Mouse (Mus musculus) liver, embryonic 11.5 days (tissue): ENCODE data around the gene Prkar1a. TPM values are rescaled to one million over a fixed set of nuclear protein-coding genes. Genes with fewer than 3 reads are reported as not detected.
A peak's percentile ranks its signal among the peaks of the same experiment; 100 is the strongest.

Experiments
- ATAC-seq: fragments of 200-750 bp; cut with Nextera tagmentation; replicated peaks from 2 replicates; pipeline ENCODE4 v1.8.0; 2017; ENCODE audit warnings: moderate number of reproducible peaks, mild to moderate bottlenecking, moderate TSS enrichment, moderate library complexity; ENCODE audit not compliant: low FRiP score
- DNase-seq: peaks from one replicate; pipeline ENCODE4 v3.0.0-alpha.2; 2017; ENCODE audit warnings: low spot score
- H3K27ac ChIP-seq: fragments of 300-500 bp; sonication (generic); 2 replicates; pipeline ENCODE4 v1.5.1; 2014; ENCODE audit warnings: mild to moderate bottlenecking, low read depth, low read length, control low read depth
- H3K27me3 ChIP-seq: fragments of 300-500 bp; sonication (generic); replicated peaks from 2 replicates; pipeline ENCODE4 v1.6.1; 2014; ENCODE audit warnings: low read length, mixed read lengths; ENCODE audit not compliant: control insufficient read depth, insufficient read depth
- H3K36me3 ChIP-seq: fragments of 300-500 bp; sonication (generic); 2 replicates; pipeline ENCODE4 v1.6.1; 2014; ENCODE audit warnings: mild to moderate bottlenecking, low read length, moderate library complexity, mixed read lengths; ENCODE audit not compliant: control insufficient read depth, insufficient read depth
- H3K4me1 ChIP-seq: fragments of 300-500 bp; sonication (generic); replicated peaks from 2 replicates; pipeline ENCODE4 v1.6.1; 2014; ENCODE audit warnings: low read length, mixed read lengths; ENCODE audit not compliant: control insufficient read depth, insufficient read depth
- H3K4me2 ChIP-seq: fragments of 300-500 bp; sonication (generic); 2 replicates; pipeline ENCODE4 v1.6.1; 2014; ENCODE audit warnings: mild to moderate bottlenecking, control low read depth, moderate library complexity
- H3K4me3 ChIP-seq: fragments of 300-500 bp; sonication (generic); 2 replicates; pipeline ENCODE4 v1.5.1; 2014; ENCODE audit warnings: low read depth, low read length, control low read depth
- H3K9ac ChIP-seq: fragments of 300-500 bp; sonication (generic); 2 replicates; pipeline ENCODE4 v1.6.1; 2014; ENCODE audit warnings: low read depth, low read length, control low read depth
- H3K9me3 ChIP-seq: fragments of 300-500 bp; sonication (generic); 2 replicates; pipeline ENCODE4 v1.6.1; 2016; ENCODE audit warnings: low read length, inconsistent platforms, mixed read lengths; ENCODE audit not compliant: control insufficient read depth
- WGBS: fragments of 180-500 bp; shearing (Covaris S2); extraction: QIAGEN DNeasy Blood & Tissue Kit; methylation state at CpG from one replicate; pipeline ENCODE4 v1.1.7; 2014; 5-methylcytosine and 5-hydroxymethylcytosine counted together
- polyA plus RNA-seq: library from polyadenylated mRNA; unstranded; fragments of >200 nt; fragmentation: Nextera tagmentation; extraction: Ambion mirVana; gene quantifications from 2 replicates; pipeline ENCODE4 v1.2.1, GENCODE M21; 2014

The Prkar1a gene
- polyA plus RNA-seq, 1 experiment from 2014 or later: 261 TPM

GRCm38 (mm10) chr11:109702031-109702815, 53.0 kb downstream of the Prkar1a start:
- ATAC-seq (no peak), DNase-seq (no peak)
- no peaks in the 10 kb centered on the region; the same call in 1 of the 2 replicates for H3K4me1 ChIP-seq
- H3K27me3 ChIP-seq: no peaks in the 10 kb centered on the region
- H3K36me3 ChIP-seq: no peaks in the 10 kb centered on the region
- 0 out of 2 replicates have a peak overlapping the region, but pooled peaks have one; percentile 16 for H3K4me2 ChIP-seq
- no peak overlapping the region for H3K4me3 ChIP-seq
- H3K9me3 ChIP-seq: peaks cover 2% of the 10 kb centered on the region; the same call in 1 of the 2 replicates
- H3K9ac ChIP-seq: no peak overlapping the region
- no peak overlapping the region; the same call in 1 of the 2 replicates for H3K27ac ChIP-seq
- 61% methylated on average over 10 of the region's 10 CpGs for WGBS

GRCm38 (mm10) chr11:109703845-109704244, 54.6 kb downstream of the Prkar1a start:
- DNase-seq (no peak), ATAC-seq (no peak)
- WGBS: 80% methylated on average over 9 of the region's 9 CpGs
- Histone ChIP-seq H3K4me1 (no peaks in the 10 kb centered on the region; the same call in 1 of the 2 replicates), H3K4me2 (no peak overlapping the region), H3K27ac (no peak overlapping the region), H3K9ac (no peak overlapping the region), H3K27me3 (no peaks in the 10 kb centered on the region), H3K4me3 (no peak overlapping the region), H3K9me3 (peaks cover 2% of the 10 kb centered on the region; the same call in 1 of the 2 replicates), H3K36me3 (no peaks in the 10 kb centered on the region)

GRCm38 (mm10) chr11:109704311-109705205, 55.4 kb downstream of the Prkar1a start:
- H3K36me3 ChIP-seq: no peaks in the 10 kb centered on the region
- peak overlapping the region; percentile 34; the same call in 1 of the 2 replicates for H3K27ac ChIP-seq
- DNase-seq (no peak), ATAC-seq (no peak)
- no peaks in the 10 kb centered on the region; the same call in 1 of the 2 replicates for H3K4me1 ChIP-seq
- H3K4me2 ChIP-seq: no peak overlapping the region
- 89% methylated on average over 22 of the region's 22 CpGs for WGBS
- H3K27me3 ChIP-seq: no peaks in the 10 kb centered on the region
- H3K9ac ChIP-seq: no peak overlapping the region
- H3K9me3 ChIP-seq: peaks cover 2% of the 10 kb centered on the region; the same call in 1 of the 2 replicates
- H3K4me3 ChIP-seq: no peak overlapping the region

GRCm38 (mm10) chr11:109705336-109706054, 56.3 kb downstream of the Prkar1a start:
- H3K27ac ChIP-seq: peak overlapping the region; percentile 34; the same call in 1 of the 2 replicates
- H3K27me3 ChIP-seq: no peaks in the 10 kb centered on the region
- peak; percentile 40; the same call in 1 of the 2 replicates for ATAC-seq
- DNase-seq: no peak
- WGBS: 65% methylated on average over 9 of the region's 9 CpGs
- no peak overlapping the region for H3K4me3 ChIP-seq
- no peaks in the 10 kb centered on the region for H3K9me3 ChIP-seq
- H3K36me3 ChIP-seq: no peaks in the 10 kb centered on the region
- no peaks in the 10 kb centered on the region; the same call in 1 of the 2 replicates for H3K4me1 ChIP-seq
- peak overlapping the region; percentile 27; the same call in 1 of the 2 replicates for H3K4me2 ChIP-seq
- no peak overlapping the region for H3K9ac ChIP-seq

- H3K27me3 ChIP-seq: no peaks in the 10 kb centered on the region
- no peaks in the 10 kb centered on the region for H3K36me3 ChIP-seq
- H3K4me1 ChIP-seq: no peaks in the 10 kb centered on the region
- DNase-seq (no peak), ATAC-seq (peak; percentile 82)
- H3K9me3 ChIP-seq: no peaks in the 10 kb centered on the region
- H3K4me2 ChIP-seq: no peak overlapping the region
- no peak overlapping the region for H3K9ac ChIP-seq
- no peak overlapping the region for H3K4me3 ChIP-seq
- WGBS: 27% methylated on average over 9 of the region's 9 CpGs
- peak overlapping the region; percentile 23; the same call in 1 of the 2 replicates for H3K27ac ChIP-seq
Observed at GRCm38 (mm10) chr11:109706055-109706412, 56.8 kb downstream of the Prkar1a start.

- ATAC-seq: no peak
- 71% methylated on average over 4 of the region's 4 CpGs for WGBS
- no peaks in the 10 kb centered on the region for H3K9me3 ChIP-seq
Observed at GRCm38 (mm10) chr11:109706586-109706985, 57.4 kb downstream of the Prkar1a start.

GRCm38 (mm10) chr11:109707442-109707841, 58.2 kb downstream of the Prkar1a start:
- H3K9ac ChIP-seq: no peak overlapping the region
- H3K27ac ChIP-seq: no peak overlapping the region
- H3K36me3 ChIP-seq: no peaks in the 10 kb centered on the region
- WGBS: 74% methylated on average over 3 of the region's 3 CpGs
- H3K4me1 ChIP-seq: no peaks in the 10 kb centered on the region
- DNase-seq (no peak), ATAC-seq (no peak)
- H3K4me2 ChIP-seq: no peak overlapping the region
- H3K4me3 ChIP-seq: no peak overlapping the region
- no peaks in the 10 kb centered on the region for H3K9me3 ChIP-seq
- no peaks in the 10 kb centered on the region for H3K27me3 ChIP-seq

More at GRCm38 (mm10) chr11:109706586-109706985, 57.4 kb downstream of the Prkar1a start:
- Histone ChIP-seq H3K36me3 (no peaks in the 10 kb centered on the region), H3K27me3 (no peaks in the 10 kb centered on the region), H3K4me1 (no peaks in the 10 kb centered on the region), H3K9ac (no peak overlapping the region), H3K27ac (no peak overlapping the region), H3K4me2 (no peak overlapping the region), H3K4me3 (no peak overlapping the region)
- no peak for DNase-seq

- Histone ChIP-seq H3K4me2 (no peak overlapping the region), H3K27ac (no peak overlapping the region), H3K27me3 (no peaks in the 10 kb centered on the region), H3K4me1 (no peaks in the 10 kb centered on the region), H3K36me3 (no peaks in the 10 kb centered on the region), H3K9ac (no peak overlapping the region), H3K9me3 (no peaks in the 10 kb centered on the region), H3K4me3 (no peak overlapping the region)
- WGBS: 81% methylated on average over 4 of the region's 4 CpGs
- ATAC-seq (no peak), DNase-seq (no peak)
Observed at GRCm38 (mm10) chr11:109708786-109709185, 59.6 kb downstream of the Prkar1a start.
